Mouse (Mus musculus): Measurements from ENCODE around the gene 2610318N02Rik. TPM values are rescaled to one million over a fixed set of nuclear protein-coding genes. Genes with fewer than 3 reads are reported as not detected.

2610318N02Rik gene
- 27.9 and 35.4 TPM in 2 replicates for polyA plus RNA-seq (2012; ENCODE audit: low replicate concordance)

DNA sequence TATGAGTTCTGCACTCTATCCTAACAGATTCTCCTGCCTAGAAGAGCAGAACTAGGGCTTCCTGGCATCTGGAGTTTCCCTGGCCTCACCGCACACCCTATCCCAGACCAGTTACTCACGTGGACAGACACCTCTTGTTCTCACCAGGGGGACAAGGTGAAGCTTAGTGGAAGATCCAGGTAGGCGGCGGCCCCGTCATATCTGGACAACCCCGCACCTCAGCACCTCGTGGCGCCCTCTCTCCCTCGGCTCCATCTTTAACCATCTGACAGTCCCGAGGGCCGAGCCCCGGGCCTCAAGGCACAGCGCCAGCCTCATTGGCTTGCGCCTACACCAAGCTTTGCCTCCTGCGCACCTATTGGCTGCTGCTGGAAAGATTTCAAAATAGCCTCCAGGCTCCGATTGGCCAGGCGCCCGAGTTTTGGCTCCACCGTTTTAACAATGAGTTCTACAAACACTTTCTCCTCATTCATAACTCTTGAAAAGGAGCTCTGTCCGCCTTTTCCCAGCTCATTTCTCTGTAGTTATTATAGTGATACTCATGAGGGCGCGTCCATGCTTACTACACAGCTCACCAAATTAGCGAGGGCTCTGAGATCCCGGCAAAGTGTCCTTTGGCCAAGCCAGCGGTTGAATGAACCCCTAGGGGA lies at the start of gene 2610318N02Rik:
TSS of gene 2610318N02Rik (minus strand) at position 297 of the 650 bp plus-strand sequence.

DNA sequence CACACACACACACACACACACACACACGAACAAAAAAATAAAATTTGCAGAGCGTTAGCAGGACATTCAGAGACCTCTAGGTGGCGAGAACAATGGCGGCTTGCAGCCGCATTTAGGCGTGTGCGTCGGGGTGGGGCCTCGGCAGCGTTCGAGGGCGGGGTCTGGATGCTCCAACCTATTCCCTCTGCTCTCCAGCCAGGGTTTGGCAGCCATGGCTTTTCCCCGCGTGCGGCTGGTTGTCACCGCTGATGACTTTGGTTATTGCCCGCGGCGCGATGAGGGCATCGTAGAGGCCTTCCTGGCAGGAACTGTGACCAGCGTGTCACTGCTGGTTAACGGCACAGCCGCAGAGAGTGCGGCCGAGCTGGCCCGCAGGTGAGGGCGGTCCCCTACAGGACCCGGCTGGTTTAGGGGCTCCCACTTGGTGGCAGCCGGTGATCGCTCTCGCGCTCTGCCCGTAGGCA lies 21.8 kb upstream of the 2610318N02Rik start, which contains the start of gene Ccdc116:
TSS of gene Ccdc116 (minus strand) at position 458 of the 464 bp plus-strand sequence.

GRCm38 (mm10) chr16:17144339-17144738 lies 19.4 kb upstream of the 2610318N02Rik start, which contains the start of gene Ydjc:
TSS of gene Ydjc (plus strand) at chr16:17144621.

DNA sequence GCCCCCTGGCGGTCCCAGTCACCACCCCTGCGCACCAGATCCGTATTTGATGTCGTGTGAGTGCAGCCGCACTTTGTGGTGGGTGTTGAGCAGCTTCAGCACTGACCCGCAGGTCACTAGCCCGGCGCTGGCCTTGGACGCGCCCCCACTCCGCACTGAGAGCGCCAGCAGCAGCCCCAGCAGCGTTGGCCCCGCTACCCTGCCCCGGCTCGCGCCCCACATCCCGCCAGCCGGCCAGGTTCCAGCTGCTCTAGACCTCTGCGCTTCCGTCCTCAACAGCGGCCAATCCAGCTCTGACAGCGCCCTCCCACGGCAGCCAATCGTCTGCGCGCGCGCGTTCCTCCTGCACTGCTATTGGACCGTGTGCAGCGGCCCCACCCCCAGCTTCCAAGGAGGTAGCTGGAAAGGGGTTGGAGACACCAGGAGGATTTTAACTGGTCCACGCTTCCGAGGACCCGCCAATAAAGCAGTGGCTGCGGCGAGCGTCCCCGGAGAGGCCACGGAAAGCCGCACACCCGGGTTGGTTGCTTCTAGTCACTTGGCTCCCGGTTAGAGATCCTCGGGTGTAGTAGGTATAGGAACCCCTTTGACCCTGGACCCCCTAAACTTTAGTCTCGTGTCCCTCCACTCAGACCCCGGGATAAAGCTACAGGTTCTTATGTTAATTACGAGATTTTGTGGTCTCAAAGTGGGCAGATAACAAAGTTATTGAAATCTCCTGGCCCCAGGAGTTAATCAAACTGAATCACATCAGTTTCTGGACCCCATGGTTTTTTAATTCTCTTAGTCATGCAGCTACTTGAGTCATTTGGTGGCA lies 7.3 kb upstream of the 2610318N02Rik start, which contains the start of gene Sdf2l1:
TSS of gene Sdf2l1 (minus strand) at position 295 of the 817 bp plus-strand sequence.

GRCm38 (mm10) chr16:17110771-17111743 lies 13.9 kb downstream of the 2610318N02Rik start, which contains the start of gene Ppil2:
TSS of gene Ppil2 (minus strand) at chr16:17111257.

DNA sequence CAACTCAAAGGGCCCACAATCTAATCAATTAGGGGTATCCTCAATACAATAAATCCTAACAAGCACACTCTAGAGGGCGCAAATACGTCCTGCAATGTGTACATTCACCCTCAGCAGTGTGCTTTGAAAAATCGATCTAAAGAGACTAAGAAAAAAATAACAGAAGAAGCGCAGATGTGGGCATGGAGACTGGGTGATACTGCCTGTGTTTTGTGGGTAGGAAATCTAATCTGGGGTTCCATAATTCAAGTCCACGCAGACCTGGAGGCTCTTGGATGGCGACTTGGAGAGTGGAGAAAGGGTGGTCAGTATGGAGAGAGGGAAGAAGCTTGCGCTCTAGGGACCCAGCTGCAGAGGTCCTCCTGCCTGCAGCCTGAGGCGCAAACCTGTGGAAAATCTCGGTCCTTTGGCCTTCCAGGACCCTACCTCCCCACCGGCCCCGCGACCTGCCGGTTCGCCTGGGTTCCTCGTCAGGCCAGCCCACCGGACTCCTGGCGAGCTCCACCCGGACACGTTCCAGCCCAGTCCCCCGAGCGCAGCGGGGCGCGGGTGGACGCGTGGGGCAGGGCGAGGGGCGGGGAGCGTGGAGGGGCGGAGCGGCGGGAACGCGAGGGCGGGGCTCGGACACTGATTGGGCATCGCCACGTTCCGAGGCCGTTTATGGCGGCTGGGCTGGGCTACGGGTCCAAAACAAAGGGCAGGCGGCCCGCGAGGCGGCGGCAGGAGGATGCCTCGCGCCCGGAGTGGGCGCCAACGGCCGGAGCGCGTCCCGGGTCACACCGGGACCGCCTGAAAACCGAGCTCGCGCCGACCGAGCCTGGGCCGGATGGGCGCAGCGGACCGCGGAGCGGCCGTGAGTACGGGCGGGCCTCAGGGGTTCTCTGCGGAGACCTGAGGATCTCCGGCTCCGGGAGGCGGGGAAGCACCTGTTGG lies 55.2 kb downstream of the 2610318N02Rik start, which contains the start of gene Ypel1:
TSS of gene Ypel1 (plus strand) at position 186 of the 933 bp plus-strand sequence.

Other genes starting within 250 kb of the 2610318N02Rik start
- gene Ppm1f, start 228.7 kb downstream of the 2610318N02Rik start, polyA plus RNA-seq (2012; ENCODE audit: low replicate concordance), result 1.7 and 6.7 TPM in 2 replicates
- 38.0 and 46.6 TPM in 2 replicates for gene Mapk1, start 141.8 kb downstream of the 2610318N02Rik start, polyA plus RNA-seq (2012; ENCODE audit: low replicate concordance)
- gene Ypel1, start 55.5 kb downstream of the 2610318N02Rik start, polyA plus RNA-seq (2012; ENCODE audit: low replicate concordance), result not detected in 2 replicates
- 51.0 and 90.8 TPM in 2 replicates for gene Ppil2, start 13.9 kb downstream of the 2610318N02Rik start, polyA plus RNA-seq (2012; ENCODE audit: low replicate concordance)
- gene Sdf2l1, start 7.2 kb upstream of the 2610318N02Rik start, polyA plus RNA-seq (2012; ENCODE audit: low replicate concordance), result 110 and 285 TPM in 2 replicates
- 97.8 and 103 TPM in 2 replicates for gene Ydjc, start 19.5 kb upstream of the 2610318N02Rik start, polyA plus RNA-seq (2012; ENCODE audit: low replicate concordance)
- 3.7 and 6.8 TPM in 2 replicates for gene Ccdc116, start 22.1 kb upstream of the 2610318N02Rik start, polyA plus RNA-seq (2012; ENCODE audit: low replicate concordance)
- gene Ube2l3, start 77.5 kb upstream of the 2610318N02Rik start, polyA plus RNA-seq (2012; ENCODE audit: low replicate concordance), result 65.1 and 128 TPM in 2 replicates
- gene Rimbp3, start 83.4 kb upstream of the 2610318N02Rik start, polyA plus RNA-seq (2012; ENCODE audit: low replicate concordance), result 0.03 and 0.28 TPM in 2 replicates
- 1.7 and 2.8 TPM in 2 replicates for gene Hic2, start 108.4 kb upstream of the 2610318N02Rik start, polyA plus RNA-seq (2012; ENCODE audit: low replicate concordance)
- gene Tmem191c, start 150.9 kb upstream of the 2610318N02Rik start, polyA plus RNA-seq (2012; ENCODE audit: low replicate concordance), result 2.9 and 4.3 TPM in 2 replicates
- gene Serpind1, start 206.2 kb upstream of the 2610318N02Rik start, polyA plus RNA-seq (2012; ENCODE audit: low replicate concordance), result not detected in 2 replicates